Mouse (Mus musculus): Measurements from ENCODE around the gene Sumf1. TPM values are rescaled to one million over a fixed set of nuclear protein-coding genes. Genes with fewer than 3 reads are reported as not detected.
A peak's percentile ranks its signal among the peaks of the same experiment; 100 is the strongest.

Gene Sumf1
- polyA plus RNA-seq (2014; fragmentation: Nextera tagmentation; extraction: Ambion mirVana): 15.0 and 17.4 TPM in 2 replicates

GRCm38 (mm10) chr6:108184847-108185684, at the start of gene Sumf1:
Sumf1 (minus strand) TSS chr6:108185582.
- WGBS: 5% methylated on average over 46 of the region's 49 CpGs
- DNase-seq (ENCODE audit: low spot score) (peak; percentile 91), ATAC-seq (replicated peaks; ENCODE audit: low FRiP score) (peak; percentile 96)
- Histone ChIP-seq H3K36me3 (ENCODE audit: control insufficient read depth, insufficient read depth, low read length) (no peaks in the 10 kb centered on the region), H3K4me3 (ENCODE audit: low read depth, low read length) (peak within 1 kb of the TSS; percentile 80), H3K27ac (ENCODE audit: low read depth, low read length) (no peak within 1 kb of the TSS), H3K9me3 (ENCODE audit: control insufficient read depth, low read length) (no peaks in the 10 kb centered on the region), H3K4me2 (ENCODE audit: low read depth, low read length, severe bottlenecking) (peak within 1 kb of the TSS; percentile 85), H3K27me3 (ENCODE audit: control insufficient read depth, insufficient read depth, low read length) (no peaks in the 10 kb centered on the region; the same call in 1 of the 2 replicates), H3K4me1 (replicated peaks; ENCODE audit: control insufficient read depth, insufficient read depth, low read length) (peaks cover 5% of the 10 kb centered on the region; the same call in 1 of the 2 replicates), H3K9ac (ENCODE audit: low read length) (peak within 1 kb of the TSS; percentile 80)

GRCm38 (mm10) chr6:108234536-108234935, 49.2 kb upstream of the Sumf1 start:
- H3K27ac ChIP-seq (ENCODE audit: low read depth, low read length): no peak overlapping the region

GRCm38 (mm10) chr6:108233070-108233469, 47.7 kb upstream of the Sumf1 start:
- Histone ChIP-seq H3K36me3 (ENCODE audit: control insufficient read depth, insufficient read depth, low read length) (no peaks in the 10 kb centered on the region), H3K4me1 (replicated peaks; ENCODE audit: control insufficient read depth, insufficient read depth, low read length) (peaks cover 4% of the 10 kb centered on the region; the same call in 1 of the 2 replicates), H3K9me3 (ENCODE audit: control insufficient read depth, low read length) (no peaks in the 10 kb centered on the region), H3K4me2 (ENCODE audit: low read depth, low read length, severe bottlenecking) (no peak overlapping the region), H3K27me3 (ENCODE audit: control insufficient read depth, insufficient read depth, low read length) (no peaks in the 10 kb centered on the region), H3K4me3 (ENCODE audit: low read depth, low read length) (no peak overlapping the region), H3K27ac (ENCODE audit: low read depth, low read length) (no peak overlapping the region), H3K9ac (ENCODE audit: low read length) (no peak overlapping the region)
- DNase-seq (ENCODE audit: low spot score) (no peak), ATAC-seq (replicated peaks; ENCODE audit: low FRiP score) (no peak)
- WGBS: 71% methylated on average over 6 of the region's 6 CpGs

More at GRCm38 (mm10) chr6:108234536-108234935, 49.2 kb upstream of the Sumf1 start:
- no peaks in the 10 kb centered on the region for H3K27me3 ChIP-seq (ENCODE audit: control insufficient read depth, insufficient read depth, low read length)
- no peak overlapping the region for H3K4me3 ChIP-seq (ENCODE audit: low read depth, low read length)
- no peak for ATAC-seq (replicated peaks; ENCODE audit: low FRiP score)
- no peaks in the 10 kb centered on the region for H3K36me3 ChIP-seq (ENCODE audit: control insufficient read depth, insufficient read depth, low read length)
- DNase-seq (ENCODE audit: low spot score): no peak
- 86% methylated on average over 6 of the region's 6 CpGs for WGBS
- no peak overlapping the region for H3K4me2 ChIP-seq (ENCODE audit: low read depth, low read length, severe bottlenecking)
- H3K9ac ChIP-seq (ENCODE audit: low read length): no peak overlapping the region
- no peaks in the 10 kb centered on the region for H3K9me3 ChIP-seq (ENCODE audit: control insufficient read depth, low read length)
- H3K4me1 ChIP-seq (replicated peaks; ENCODE audit: control insufficient read depth, insufficient read depth, low read length): 0 out of 2 replicates have a peak, but pooled peaks cover 2% of the 10 kb centered on the region

DNA sequence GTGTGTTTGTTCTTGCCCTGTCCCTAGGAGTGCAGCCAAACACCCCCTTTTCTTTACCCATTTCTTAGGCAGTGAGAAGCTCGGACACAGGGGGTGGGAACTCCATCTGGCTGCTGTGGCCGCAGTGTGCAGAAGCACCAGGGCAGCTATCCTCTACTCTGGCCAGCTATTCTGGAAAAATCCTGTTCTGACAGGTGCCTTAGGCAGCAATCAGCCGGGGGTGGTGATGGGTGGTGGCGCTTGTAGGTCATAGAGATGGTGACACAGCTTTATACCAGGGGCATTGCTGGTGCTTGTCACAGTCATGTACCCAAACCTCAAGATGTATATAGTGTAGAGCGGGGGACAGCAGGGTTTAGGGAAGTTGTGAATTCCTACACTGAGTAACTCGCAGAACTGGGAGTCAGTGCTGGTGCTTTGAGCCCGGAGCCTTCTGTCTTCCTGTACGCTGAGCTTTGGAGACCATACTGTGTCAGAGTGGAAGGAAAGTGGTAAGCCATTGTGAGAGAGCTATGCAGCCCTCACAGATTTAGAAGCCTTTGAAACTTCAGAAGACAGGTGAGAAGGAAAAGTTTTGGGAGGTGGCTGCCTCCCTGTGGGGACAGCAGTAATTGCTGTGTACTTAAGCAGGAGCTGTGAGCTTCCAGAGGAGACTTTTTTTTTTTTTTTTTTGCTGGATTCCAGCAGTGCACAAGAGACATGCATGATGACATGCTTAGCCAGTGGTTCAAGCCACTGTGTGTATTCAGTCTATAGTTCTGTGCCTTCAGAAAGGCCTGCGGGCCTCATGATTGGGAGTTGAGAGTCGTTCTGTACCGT, 46.7 kb upstream of the Sumf1 start:
- H3K4me1 ChIP-seq (replicated peaks; ENCODE audit: control insufficient read depth, insufficient read depth, low read length): peaks cover 4% of the 10 kb centered on the region; the same call in 1 of the 2 replicates
- WGBS: 86% methylated on average over 11 of the region's 11 CpGs
- ATAC-seq (replicated peaks; ENCODE audit: low FRiP score): no peak

GRCm38 (mm10) chr6:108230608-108231007, 45.2 kb upstream of the Sumf1 start:
- ATAC-seq (replicated peaks; ENCODE audit: low FRiP score): no peak
- no peaks in the 10 kb centered on the region for H3K36me3 ChIP-seq (ENCODE audit: control insufficient read depth, insufficient read depth, low read length)
- no peak for DNase-seq (ENCODE audit: low spot score)
- no peak overlapping the region for H3K4me3 ChIP-seq (ENCODE audit: low read depth, low read length)
- peaks cover 4% of the 10 kb centered on the region; the same call in 1 of the 2 replicates for H3K4me1 ChIP-seq (replicated peaks; ENCODE audit: control insufficient read depth, insufficient read depth, low read length)
- H3K27ac ChIP-seq (ENCODE audit: low read depth, low read length): no peak overlapping the region
- no peak overlapping the region for H3K9ac ChIP-seq (ENCODE audit: low read length)
- H3K27me3 ChIP-seq (ENCODE audit: control insufficient read depth, insufficient read depth, low read length): no peaks in the 10 kb centered on the region
- H3K9me3 ChIP-seq (ENCODE audit: control insufficient read depth, low read length): no peaks in the 10 kb centered on the region
- 95% methylated on average over 3 of the region's 3 CpGs for WGBS
- no peak overlapping the region for H3K4me2 ChIP-seq (ENCODE audit: low read depth, low read length, severe bottlenecking)

More for the DNA sequence above, 46.7 kb upstream of the Sumf1 start:
- Histone ChIP-seq H3K36me3 (ENCODE audit: control insufficient read depth, insufficient read depth, low read length) (no peaks in the 10 kb centered on the region), H3K4me2 (ENCODE audit: low read depth, low read length, severe bottlenecking) (no peak overlapping the region), H3K27ac (ENCODE audit: low read depth, low read length) (no peak overlapping the region), H3K9ac (ENCODE audit: low read length) (no peak overlapping the region), H3K9me3 (ENCODE audit: control insufficient read depth, low read length) (no peaks in the 10 kb centered on the region), H3K4me3 (ENCODE audit: low read depth, low read length) (no peak overlapping the region), H3K27me3 (ENCODE audit: control insufficient read depth, insufficient read depth, low read length) (no peaks in the 10 kb centered on the region)
- no peak for DNase-seq (ENCODE audit: low spot score)

GRCm38 (mm10) chr6:108228601-108229000, 43.2 kb upstream of the Sumf1 start:
- no peak for ATAC-seq (replicated peaks; ENCODE audit: low FRiP score)
- Histone ChIP-seq H3K4me2 (ENCODE audit: low read depth, low read length, severe bottlenecking) (no peak overlapping the region), H3K27me3 (ENCODE audit: control insufficient read depth, insufficient read depth, low read length) (no peaks in the 10 kb centered on the region), H3K9me3 (ENCODE audit: control insufficient read depth, low read length) (no peaks in the 10 kb centered on the region), H3K36me3 (ENCODE audit: control insufficient read depth, insufficient read depth, low read length) (no peaks in the 10 kb centered on the region), H3K27ac (ENCODE audit: low read depth, low read length) (no peak overlapping the region), H3K4me1 (replicated peaks; ENCODE audit: control insufficient read depth, insufficient read depth, low read length) (peaks cover 2% of the 10 kb centered on the region; the same call in 1 of the 2 replicates), H3K4me3 (ENCODE audit: low read depth, low read length) (no peak overlapping the region), H3K9ac (ENCODE audit: low read length) (no peak overlapping the region)
- DNase-seq (ENCODE audit: low spot score): no peak
- WGBS: 21% methylated on average over 2 of the region's 2 CpGs

DNA sequence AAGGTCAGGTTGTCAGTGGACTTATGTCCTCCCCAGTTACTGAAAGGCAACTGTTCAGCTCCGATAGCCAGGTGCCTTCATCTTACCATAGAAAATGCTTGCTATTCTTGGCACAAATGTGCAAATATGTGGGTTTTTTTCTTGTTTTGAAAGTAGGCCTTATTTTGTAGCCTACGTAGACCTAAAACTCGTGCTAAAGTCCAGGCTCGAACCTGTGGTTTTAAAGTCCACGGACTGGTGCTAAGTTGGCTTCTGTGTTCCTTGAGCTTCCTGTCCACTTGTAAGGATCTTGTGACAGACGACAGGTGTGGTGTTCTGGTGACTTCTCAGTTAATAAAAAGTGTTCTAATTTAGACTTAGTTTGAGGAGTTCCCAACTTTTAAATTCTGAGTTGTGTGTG, 42.7 kb upstream of the Sumf1 start:
- ATAC-seq (replicated peaks; ENCODE audit: low FRiP score): no peak
- peaks cover 2% of the 10 kb centered on the region; the same call in 1 of the 2 replicates for H3K4me1 ChIP-seq (replicated peaks; ENCODE audit: control insufficient read depth, insufficient read depth, low read length)
- no peak for DNase-seq (ENCODE audit: low spot score)
- H3K9ac ChIP-seq (ENCODE audit: low read length): no peak overlapping the region
- no peak overlapping the region for H3K4me2 ChIP-seq (ENCODE audit: low read depth, low read length, severe bottlenecking)
- H3K36me3 ChIP-seq (ENCODE audit: control insufficient read depth, insufficient read depth, low read length): no peaks in the 10 kb centered on the region
- H3K27me3 ChIP-seq (ENCODE audit: control insufficient read depth, insufficient read depth, low read length): no peaks in the 10 kb centered on the region
- 79% methylated on average over 6 of the region's 6 CpGs for WGBS
- no peaks in the 10 kb centered on the region for H3K9me3 ChIP-seq (ENCODE audit: control insufficient read depth, low read length)
- no peak overlapping the region for H3K27ac ChIP-seq (ENCODE audit: low read depth, low read length)
- no peak overlapping the region for H3K4me3 ChIP-seq (ENCODE audit: low read depth, low read length)

DNA sequence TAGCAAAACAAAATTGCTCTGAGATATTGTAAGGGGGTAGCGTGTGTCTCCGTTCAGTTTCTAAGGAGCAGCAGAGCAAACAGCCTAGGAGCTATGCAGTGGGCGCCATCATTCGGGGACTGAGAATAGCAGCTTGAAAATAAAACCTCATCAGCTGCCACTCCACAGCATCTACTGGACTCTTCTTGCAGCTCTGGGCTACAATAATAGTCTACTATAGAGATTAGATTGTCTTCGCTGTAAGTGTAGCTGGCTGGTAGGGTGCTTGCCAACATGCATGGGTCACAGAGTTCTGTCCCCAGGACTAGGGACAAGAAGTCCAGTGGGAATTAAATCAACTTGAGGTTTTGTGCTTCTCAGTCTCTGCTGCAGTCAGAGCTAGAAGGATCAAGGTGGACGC, 42.1 kb upstream of the Sumf1 start:
- peaks cover 2% of the 10 kb centered on the region; the same call in 1 of the 2 replicates for H3K4me1 ChIP-seq (replicated peaks; ENCODE audit: control insufficient read depth, insufficient read depth, low read length)
- no peak overlapping the region for H3K4me2 ChIP-seq (ENCODE audit: low read depth, low read length, severe bottlenecking)
- 91% methylated on average over 6 of the region's 6 CpGs for WGBS
- H3K4me3 ChIP-seq (ENCODE audit: low read depth, low read length): no peak overlapping the region
- H3K36me3 ChIP-seq (ENCODE audit: control insufficient read depth, insufficient read depth, low read length): no peaks in the 10 kb centered on the region
- no peaks in the 10 kb centered on the region for H3K27me3 ChIP-seq (ENCODE audit: control insufficient read depth, insufficient read depth, low read length)
- H3K9ac ChIP-seq (ENCODE audit: low read length): no peak overlapping the region
- no peaks in the 10 kb centered on the region for H3K9me3 ChIP-seq (ENCODE audit: control insufficient read depth, low read length)
- ATAC-seq (replicated peaks; ENCODE audit: low FRiP score): no peak
- no peak overlapping the region for H3K27ac ChIP-seq (ENCODE audit: low read depth, low read length)
- no peak for DNase-seq (ENCODE audit: low spot score)

All from forebrain, embryonic 11.5 days (tissue).